Mouse (Mus musculus) thymus, postnatal 14 days (tissue): ENCODE results near the gene Pygo1.

Source experiments
- DNase-seq: peaks from one replicate; pipeline ENCODE4 v3.0.0; 2021

Pygo1 gene

GRCm38 (mm10) chr9:72936301-72936700, 10.9 kb downstream of the Pygo1 start:
- no peak for DNase-seq

GRCm38 (mm10) chr9:72943424-72943823, 18.0 kb downstream of the Pygo1 start:
- DNase-seq: peak; percentile 16

GRCm38 (mm10) chr9:72944286-72944685, 18.8 kb downstream of the Pygo1 start:
- DNase-seq: no peak

GRCm38 (mm10) chr9:72947010-72947409, 21.6 kb downstream of the Pygo1 start:
- DNase-seq: no peak

- DNase-seq: peak; percentile 29
Measured at GRCm38 (mm10) chr9:72949572-72949971, 24.1 kb downstream of the Pygo1 start.

GRCm38 (mm10) chr9:72954746-72955145, 29.3 kb downstream of the Pygo1 start:
- peak; percentile 36 for DNase-seq

- DNase-seq: peak; percentile 70
Measured at GRCm38 (mm10) chr9:72955546-72955945, 30.1 kb downstream of the Pygo1 start.

GRCm38 (mm10) chr9:72958521-72959450, 33.3 kb downstream of the Pygo1 start, which contains the start of the genes Dyx1c1 and Gm44503:
Gene Dyx1c1 (plus strand): TSS chr9:72958785.
Gene Gm44503 (plus strand): TSS chr9:72958852.
- DNase-seq: peak; percentile 85

- no peak for DNase-seq
Measured at GRCm38 (mm10) chr9:72961346-72961745, 35.9 kb downstream of the Pygo1 start.

- peak; percentile 82 for DNase-seq
Measured at GRCm38 (mm10) chr9:72961959-72962358, 36.5 kb downstream of the Pygo1 start.

- peak; percentile 62 for DNase-seq
Measured at GRCm38 (mm10) chr9:72968349-72969061, 43.1 kb downstream of the Pygo1 start.

GRCm38 (mm10) chr9:72969874-72970273, 44.4 kb downstream of the Pygo1 start:
- peak; percentile 39 for DNase-seq

- no peak for DNase-seq
Measured at GRCm38 (mm10) chr9:72972435-72972834, 47.0 kb downstream of the Pygo1 start.

GRCm38 (mm10) chr9:72972984-72973383, 47.5 kb downstream of the Pygo1 start:
- no peak for DNase-seq

GRCm38 (mm10) chr9:72974734-72975133, 49.3 kb downstream of the Pygo1 start:
- no peak for DNase-seq

- no peak for DNase-seq
Measured at GRCm38 (mm10) chr9:72975242-72975641, 49.8 kb downstream of the Pygo1 start.

GRCm38 (mm10) chr9:72983066-72983465, 57.6 kb downstream of the Pygo1 start:
- no peak for DNase-seq

GRCm38 (mm10) chr9:72985250-72986220, 60.1 kb downstream of the Pygo1 start, which contains the start of the genes Ccpg1os and Ccpg1:
Gene Ccpg1os (minus strand): TSS chr9:72985382.
Gene Ccpg1 (plus strand): TSS chr9:72985429.
- DNase-seq: peak; percentile 97

GRCm38 (mm10) chr9:72987703-72988102, 62.3 kb downstream of the Pygo1 start:
- DNase-seq: no peak

- DNase-seq: no peak
Measured at GRCm38 (mm10) chr9:72988706-72989105, 63.3 kb downstream of the Pygo1 start.

GRCm38 (mm10) chr9:72991420-72991819, 66.0 kb downstream of the Pygo1 start:
- no peak for DNase-seq

GRCm38 (mm10) chr9:72992576-72992975, 67.1 kb downstream of the Pygo1 start:
- no peak for DNase-seq
